ENCODE assay signal across 9 mouse cellular contexts in genomic region chr8:119912643-119913042, GRCm38 (mm10). TPM values are rescaled to one million over a fixed set of nuclear protein-coding genes. Genes with fewer than 3 reads are reported as not detected.
DNase-seq lines count a peak whose midpoint lies in the region; ATAC-seq and TF ChIP-seq lines count a peak whose summit lies in the region.
"Had no signal": no experiment of that assay in that cellular context is flagged by ENCODE, and none has a peak within 500 bp of the region (broad histone marks: within the 10 kb centered on the region; RNA-seq: fewer than 3 reads in every experiment).

No protein-coding gene starts in this region.

- no peaks in the 10 kb centered on the region for H3K36me3 ChIP-seq in heart, embryonic 12.5 days
- H3K36me3 ChIP-seq in heart, adult 2 months (ENCODE audit: control insufficient read depth, insufficient read depth, low read length) = peaks cover 5% of the 10 kb centered on the region; the same call in 1 of the 2 replicates
- no peaks in the 10 kb centered on the region for H3K36me3 ChIP-seq in hindbrain, embryonic 13.5 days
- H3K36me3 ChIP-seq in midbrain, embryonic 11.5 days (ENCODE audit: control insufficient read depth, insufficient read depth, low read length) = no peaks in the 10 kb centered on the region

- intact Hi-C loops in heart, adult 2 months (cut with DNase I) = no loop called here

- H3K27ac ChIP-seq in heart, embryonic 12.5 days (ENCODE audit: poor library complexity, severe bottlenecking) = no peak overlapping the region
- no peak overlapping the region for H3K27ac ChIP-seq in heart, adult 2 months
- H3K27ac ChIP-seq in hindbrain, embryonic 13.5 days = no peak overlapping the region
- no peak overlapping the region for H3K27ac ChIP-seq in midbrain, embryonic 11.5 days (ENCODE audit: low read depth, low read length)

- peak overlapping the region; percentile 95 for H3K4me2 ChIP-seq in heart, embryonic 12.5 days
- peak overlapping the region; percentile 81 for H3K4me2 ChIP-seq in hindbrain, embryonic 13.5 days
- peak overlapping the region; percentile 88 for H3K4me2 ChIP-seq in midbrain, embryonic 11.5 days

- TF ChIP-seq CTCF in heart, adult 2 months (IDR thresholded peaks at IDR 0.05) = no peak

- no peak for TF ChIP-seq POLR2A in heart, adult 2 months (IDR thresholded peaks at IDR 0.05; ENCODE audit: insufficient read depth, low read depth, low read length)

- no peak for DNase-seq in heart, adult 2 months
- DNase-seq in R1 (ENCODE audit: low read depth, low spot score) = peak; percentile 46
- DNase-seq in midbrain, embryonic 11.5 days (ENCODE audit: low spot score, missing footprints) = no peak
- DNase-seq in right cerebral cortex, postnatal 4 days = no peak
- no peak for DNase-seq in urinary bladder, adult 2 months (ENCODE audit: low spot score)
- DNase-seq in spleen, postnatal 4 days (ENCODE audit: low spot score in 2 of 2) = no peak
- DNase-seq: heart, postnatal 4 days had no signal

- 41% methylated on average over 6 of the region's 6 CpGs for WGBS in heart, embryonic 12.5 days
- WGBS in heart, adult 2 months = 66% methylated on average over 6 of the region's 6 CpGs
- WGBS in hindbrain, embryonic 13.5 days = 42% methylated on average over 6 of the region's 6 CpGs
- 44% methylated on average over 6 of the region's 6 CpGs for WGBS in midbrain, embryonic 11.5 days

- H3K9me3 ChIP-seq in heart, embryonic 12.5 days (replicated peaks) = no peaks in the 10 kb centered on the region
- no peaks in the 10 kb centered on the region for H3K9me3 ChIP-seq in hindbrain, embryonic 13.5 days
- no peaks in the 10 kb centered on the region for H3K9me3 ChIP-seq in midbrain, embryonic 11.5 days (ENCODE audit: control insufficient read depth, low read length)

- H3K9ac ChIP-seq in heart, embryonic 12.5 days = 0 out of 2 replicates have a peak overlapping the region, but pooled peaks have one; percentile 7
- no peak overlapping the region for H3K9ac ChIP-seq in heart, adult 2 months (ENCODE audit: low read depth, low read length)
- peak overlapping the region; percentile 90 for H3K9ac ChIP-seq in hindbrain, embryonic 13.5 days
- H3K9ac ChIP-seq in midbrain, embryonic 11.5 days (ENCODE audit: low read length) = peak overlapping the region; percentile 41; the same call in 1 of the 2 replicates

- no peak for TF ChIP-seq EP300 in heart, adult 2 months (IDR thresholded peaks at IDR 0.05; ENCODE audit: insufficient read depth, low read depth, low read length)

- ATAC-seq in heart, embryonic 12.5 days (ENCODE audit: insufficient number of reproducible peaks, low FRiP score) = no peak
- ATAC-seq in hindbrain, embryonic 13.5 days (ENCODE audit: low FRiP score) = no peak
- ATAC-seq in midbrain, embryonic 11.5 days (ENCODE audit: low FRiP score) = no peak

- H3K4me3 ChIP-seq in heart, embryonic 12.5 days = peak overlapping the region; percentile 27; the same call in 1 of the 2 replicates
- no peak overlapping the region for H3K4me3 ChIP-seq in heart, adult 2 months
- H3K4me3 ChIP-seq in hindbrain, embryonic 13.5 days = peak overlapping the region; percentile 86
- H3K4me3 ChIP-seq in midbrain, embryonic 11.5 days (ENCODE audit: low read depth, low read length) = peak overlapping the region; percentile 88

- H3K79me2 ChIP-seq in heart, adult 2 months (replicated peaks; ENCODE audit: control insufficient read depth, insufficient read depth, low read length) = peaks cover 3% of the 10 kb centered on the region

- peaks cover 63% of the 10 kb centered on the region for H3K4me1 ChIP-seq in heart, embryonic 12.5 days (replicated peaks)
- peaks cover 10% of the 10 kb centered on the region for H3K4me1 ChIP-seq in heart, adult 2 months (ENCODE audit: control insufficient read depth, insufficient read depth, low read length)
- H3K4me1 ChIP-seq in hindbrain, embryonic 13.5 days (replicated peaks) = peaks cover 60% of the 10 kb centered on the region
- peaks cover 37% of the 10 kb centered on the region for H3K4me1 ChIP-seq in midbrain, embryonic 11.5 days (ENCODE audit: control insufficient read depth, insufficient read depth, low read length)

- no peaks in the 10 kb centered on the region for H3K27me3 ChIP-seq in heart, embryonic 12.5 days (replicated peaks)
- H3K27me3 ChIP-seq in heart, adult 2 months (ENCODE audit: control insufficient read depth, insufficient read depth, low read length) = no peaks in the 10 kb centered on the region
- H3K27me3 ChIP-seq in hindbrain, embryonic 13.5 days = peaks cover 3% of the 10 kb centered on the region; the same call in 1 of the 2 replicates
- no peaks in the 10 kb centered on the region for H3K27me3 ChIP-seq in midbrain, embryonic 11.5 days (ENCODE audit: control insufficient read depth, insufficient read depth, low read length)

RNA-seq across cellular contexts. Expression of gene Gm20388, which starts 2.0 kb away (rescaled TPM):
- polyA plus RNA-seq in heart, embryonic 12.5 days (2016; fragmentation: Nextera tagmentation; extraction: Ambion mirVana) = 4.0 TPM in 1 of 2 replicates, not detected in the other
- total RNA-seq in heart, adult 2 months (2021) = 1 to 10 TPM in 1 of 2 experiments, not detected in 1; 1.8 TPM
- polyA plus RNA-seq in heart, adult 2 months (2012; rRNA removed) = 32.3 and 39.0 TPM in 2 replicates
- polyA plus RNA-seq in hindbrain, embryonic 13.5 days (2015; fragmentation: Nextera tagmentation; extraction: Ambion mirVana) = 1.9 and 4.1 TPM in 2 replicates
- 3.0 TPM in 1 of 2 replicates, not detected in the other for polyA plus RNA-seq in midbrain, embryonic 11.5 days (2014; fragmentation: Nextera tagmentation; extraction: Ambion mirVana)
- polyA plus RNA-seq in urinary bladder, adult 2 months (2012; rRNA removed) = 47.8 and 50.2 TPM in 2 replicates

RNA-seq across cellular contexts. Expression of gene Usp10, which starts 2.5 kb away (rescaled TPM):
- polyA plus RNA-seq in heart, embryonic 12.5 days (2016; fragmentation: Nextera tagmentation; extraction: Ambion mirVana) = 112 and 116 TPM in 2 replicates
- total RNA-seq in heart, adult 2 months (2021) = 10 to 100 TPM; 41.9 to 49.8 TPM
- polyA plus RNA-seq in heart, adult 2 months (2012; rRNA removed) = 51.1 and 58.6 TPM in 2 replicates
- polyA plus RNA-seq in hindbrain, embryonic 13.5 days (2015; fragmentation: Nextera tagmentation; extraction: Ambion mirVana) = 123 and 126 TPM in 2 replicates
- polyA plus RNA-seq in midbrain, embryonic 11.5 days (2014; fragmentation: Nextera tagmentation; extraction: Ambion mirVana) = 150 and 152 TPM in 2 replicates
- polyA plus RNA-seq in urinary bladder, adult 2 months (2012; rRNA removed) = 56.0 and 86.9 TPM in 2 replicates

RNA-seq across cellular contexts. Expression of gene Klhl36, which starts 50.6 kb away (rescaled TPM):
- polyA plus RNA-seq in heart, embryonic 12.5 days (2016; fragmentation: Nextera tagmentation; extraction: Ambion mirVana) = 10.3 and 12.5 TPM in 2 replicates
- total RNA-seq in heart, adult 2 months (2021) = 1 to 10 TPM; 2.6 to 2.7 TPM
- 5.7 and 6.0 TPM in 2 replicates for polyA plus RNA-seq in heart, adult 2 months (2012; rRNA removed)
- polyA plus RNA-seq in hindbrain, embryonic 13.5 days (2015; fragmentation: Nextera tagmentation; extraction: Ambion mirVana) = 14.6 and 14.8 TPM in 2 replicates
- 8.2 and 10.2 TPM in 2 replicates for polyA plus RNA-seq in midbrain, embryonic 11.5 days (2014; fragmentation: Nextera tagmentation; extraction: Ambion mirVana)
- polyA plus RNA-seq in urinary bladder, adult 2 months (2012; rRNA removed) = 10.6 and 11.6 TPM in 2 replicates
